Mouse (Mus musculus) Muller cell, postnatal 12 days (primary cell): ENCODE data around the gene Camk1d.
A peak's percentile ranks its signal among the peaks of the same experiment; 100 is the strongest.

Source experiments
- DNase-seq: peaks from one replicate; pipeline ENCODE4 v3.0.0-alpha.2; 2015; ENCODE audit errors: inconsistent ontology term

Gene Camk1d

DNA sequence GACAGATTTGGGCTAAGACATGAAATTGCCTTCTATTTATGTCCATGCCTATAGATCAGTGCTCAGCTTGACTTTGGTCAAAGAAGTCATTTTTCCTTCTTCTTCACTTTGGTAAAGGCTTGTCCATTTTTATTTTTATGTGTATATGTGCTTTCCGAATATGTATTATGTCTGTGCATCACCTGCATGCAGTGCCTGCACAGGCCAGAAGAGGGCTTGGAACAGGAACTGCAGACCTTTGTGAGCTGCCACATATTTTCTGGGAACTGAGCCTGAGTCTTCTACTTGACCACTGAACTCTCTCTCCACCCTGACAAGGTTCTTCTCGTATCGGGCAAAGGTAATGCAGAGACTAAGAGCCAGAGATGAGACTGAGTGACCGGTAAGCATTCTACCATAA, 236.1 kb downstream of the Camk1d start:
- no peak for DNase-seq

DNA sequence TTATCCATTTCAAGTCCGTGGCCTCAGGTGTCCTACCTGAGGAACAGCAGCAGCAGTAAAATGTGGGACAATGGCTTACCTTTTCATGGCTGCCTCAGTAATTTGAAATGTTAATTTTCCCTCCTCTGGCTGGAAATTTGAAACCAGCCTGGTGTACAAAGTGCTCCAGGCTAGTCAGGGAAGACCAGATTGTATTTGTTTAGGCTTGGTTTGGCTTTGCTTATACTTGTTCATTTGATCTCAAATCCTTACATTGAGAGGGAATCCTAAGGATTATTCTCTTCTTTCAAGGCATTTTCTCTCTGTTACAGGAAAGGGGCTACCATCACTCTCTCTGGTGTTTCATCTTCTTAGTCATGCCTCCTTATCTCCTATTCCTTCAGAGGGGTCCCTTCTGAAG, 236.8 kb downstream of the Camk1d start:
- DNase-seq, result no peak

- no peak for DNase-seq
Measured at GRCm38 (mm10) chr2:5469366-5469941, 244.9 kb downstream of the Camk1d start.

DNA sequence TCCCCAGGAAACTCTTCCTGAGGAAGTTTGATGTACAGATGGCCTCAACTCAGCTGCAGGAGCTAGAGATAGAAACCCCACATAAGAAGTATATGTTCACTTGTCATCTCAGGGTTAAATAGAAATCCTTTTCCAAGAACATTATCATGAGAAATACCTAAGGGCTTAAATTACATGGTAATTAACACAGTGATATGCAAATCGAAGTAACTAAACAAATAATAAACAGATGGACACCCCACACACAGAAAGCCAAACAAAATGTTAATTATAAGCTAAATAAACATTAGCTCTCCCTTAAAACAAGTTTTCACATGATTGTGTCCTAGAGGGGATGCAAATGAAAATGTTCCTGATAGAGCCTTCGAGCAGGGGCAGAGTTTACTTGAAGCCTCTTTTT, 246.8 kb downstream of the Camk1d start:
- DNase-seq, result no peak

DNA sequence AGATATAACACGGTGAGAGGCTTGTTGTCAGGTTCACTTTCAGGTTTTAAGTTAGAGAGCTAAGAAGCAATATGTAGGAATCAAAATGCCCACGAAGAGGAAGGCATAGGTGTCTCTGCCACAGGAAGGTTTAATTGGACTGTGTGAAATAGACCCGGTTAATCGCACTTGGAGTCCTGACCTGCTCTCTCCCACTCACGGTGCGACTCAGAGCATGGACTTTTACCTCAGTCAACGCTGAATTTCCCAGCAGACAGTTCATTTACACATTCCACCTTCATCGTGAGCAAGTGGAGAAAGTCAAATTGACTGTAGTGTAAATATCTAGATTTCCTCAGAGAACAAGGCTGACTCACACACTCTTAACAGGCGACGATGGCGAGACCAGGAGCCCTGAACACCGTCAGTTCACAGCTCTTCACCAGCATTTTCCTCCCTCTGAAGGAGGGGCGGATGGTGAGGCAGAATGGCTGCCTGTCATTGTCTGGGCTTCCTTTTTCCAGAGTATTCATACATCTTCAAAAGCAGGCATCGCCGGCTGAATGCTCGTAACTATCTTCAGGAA, 255.6 kb downstream of the Camk1d start:
- DNase-seq, result no peak

- DNase-seq, result no peak
Measured at GRCm38 (mm10) chr2:5458075-5458494, 256.2 kb downstream of the Camk1d start.

DNA sequence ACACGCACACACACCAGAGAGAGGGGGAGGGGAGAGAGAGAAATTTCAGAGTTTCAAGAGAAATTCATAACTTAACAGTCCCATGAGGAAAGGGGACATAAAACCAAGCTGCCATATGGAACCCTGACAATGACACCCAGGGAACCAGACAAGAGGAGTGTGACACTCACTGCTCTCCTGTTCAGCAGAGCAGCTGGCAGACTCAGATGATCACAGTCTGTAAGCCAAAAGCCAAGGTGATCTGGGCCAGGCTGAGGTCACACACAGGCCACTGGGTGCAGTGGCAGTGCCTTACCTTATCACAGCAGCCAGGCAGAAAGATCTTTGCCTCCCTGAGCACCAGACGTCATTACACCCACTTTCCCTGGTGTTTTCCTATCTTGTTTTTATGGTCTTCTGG, 258.2 kb downstream of the Camk1d start:
- no peak for DNase-seq

GRCm38 (mm10) chr2:5454830-5455229, 259.5 kb downstream of the Camk1d start:
- peak; percentile 10 for DNase-seq

- peak; percentile 36 for DNase-seq
Measured at GRCm38 (mm10) chr2:5451654-5452053, 262.7 kb downstream of the Camk1d start.

- DNase-seq, result no peak
Measured at GRCm38 (mm10) chr2:5445357-5445756, 269.0 kb downstream of the Camk1d start.

GRCm38 (mm10) chr2:5437690-5438089, 276.6 kb downstream of the Camk1d start:
- no peak for DNase-seq

- no peak for DNase-seq
Measured at GRCm38 (mm10) chr2:5435587-5436253, 278.6 kb downstream of the Camk1d start.

DNA sequence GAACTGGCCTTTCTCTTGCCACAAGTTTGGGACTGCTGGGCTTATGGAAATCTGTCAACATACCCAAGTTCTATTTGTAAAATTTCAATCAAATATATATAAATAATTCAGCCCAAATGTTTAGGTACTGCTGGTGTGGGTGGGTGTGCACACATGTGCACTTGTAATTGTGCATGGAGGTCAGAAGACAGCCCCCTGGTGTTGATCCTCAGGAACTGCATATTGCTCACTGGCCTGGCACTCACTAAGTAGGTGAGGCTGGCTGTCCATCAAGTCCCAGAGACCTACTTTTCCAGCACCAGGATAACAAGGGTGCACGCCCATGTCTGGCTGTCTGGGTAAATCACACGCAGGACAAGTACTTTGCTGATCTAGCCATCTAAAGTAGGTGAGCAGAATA, 283.0 kb downstream of the Camk1d start:
- DNase-seq, result no peak

DNA sequence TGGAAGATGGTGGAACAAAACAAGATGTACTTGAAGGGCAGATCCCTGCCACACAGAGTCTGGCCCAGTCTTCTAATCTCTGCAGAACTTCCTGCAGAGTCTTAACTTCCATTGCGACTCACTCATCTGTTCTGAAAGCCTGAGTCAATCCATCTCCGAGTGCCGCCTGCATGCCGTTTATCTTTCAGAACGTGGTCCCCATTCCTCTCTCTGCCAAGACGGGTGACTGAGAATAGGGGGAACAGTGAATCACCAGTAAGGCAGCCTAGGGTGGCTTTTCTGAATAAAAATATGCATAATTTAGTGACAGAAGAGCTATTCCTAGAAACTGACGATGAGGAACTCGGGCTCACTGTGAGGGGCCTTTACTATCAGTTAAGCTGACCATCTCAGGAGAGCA, 284.4 kb downstream of the Camk1d start:
- DNase-seq, result peak; percentile 44

DNA sequence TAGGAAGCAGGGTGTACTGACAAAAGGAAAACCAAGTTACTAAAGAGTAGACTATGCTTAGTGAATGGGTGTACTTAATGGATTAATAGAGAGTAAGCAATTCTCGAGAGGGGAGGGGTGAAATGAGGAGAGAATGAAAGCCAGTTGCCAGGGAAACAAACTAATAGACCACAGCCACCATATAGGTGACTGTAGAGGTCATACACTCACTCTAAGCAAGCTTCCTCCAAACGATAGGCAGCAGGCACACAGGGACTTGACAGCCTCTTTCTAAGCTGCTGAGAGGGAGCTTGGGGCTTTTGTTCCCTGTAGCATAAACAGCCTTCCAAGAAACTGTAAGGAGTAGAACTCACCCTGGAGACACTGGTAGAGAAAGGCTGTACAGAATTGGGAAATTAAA, 288.2 kb downstream of the Camk1d start:
- DNase-seq, result no peak

DNA sequence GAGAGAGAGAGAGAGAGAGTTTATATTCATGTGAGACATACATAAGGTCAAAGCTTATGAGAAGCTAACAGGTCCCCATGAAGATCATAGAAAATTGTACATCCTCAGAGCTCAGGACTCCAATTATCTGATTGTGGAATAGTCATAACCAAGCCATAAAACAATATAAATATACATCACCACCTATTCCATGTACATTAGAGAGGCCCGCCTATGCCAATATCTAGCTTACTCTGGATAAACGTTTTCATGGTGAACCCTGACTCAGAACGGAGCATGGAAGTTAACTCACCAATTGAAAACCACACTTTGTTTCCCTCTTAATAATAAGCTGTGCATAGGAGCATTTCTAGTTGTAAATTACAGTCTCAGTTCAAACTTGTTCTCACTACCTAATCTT, 288.7 kb downstream of the Camk1d start:
- no peak for DNase-seq

GRCm38 (mm10) chr2:5420621-5421196, 293.6 kb downstream of the Camk1d start:
- DNase-seq, result peak; percentile 43

DNA sequence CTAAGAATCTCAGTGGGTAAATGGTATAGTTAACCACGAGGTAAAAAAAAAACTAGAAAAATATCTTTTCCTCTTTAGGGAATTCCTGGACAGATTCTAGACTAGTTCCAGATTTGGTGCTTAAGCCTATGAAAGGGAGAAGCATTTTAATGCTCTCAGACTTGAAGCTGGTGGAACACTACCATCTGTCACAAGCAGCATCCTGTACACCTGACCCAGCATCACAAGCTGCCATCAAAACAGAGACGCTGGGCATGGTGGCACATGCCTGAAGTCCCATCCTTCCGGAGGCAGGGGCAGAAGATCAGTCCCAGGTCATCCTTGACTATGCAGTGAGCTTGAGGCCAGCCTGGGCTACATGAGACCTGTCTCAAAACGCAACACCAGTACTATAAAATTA, 295.5 kb downstream of the Camk1d start:
- DNase-seq, result no peak

DNA sequence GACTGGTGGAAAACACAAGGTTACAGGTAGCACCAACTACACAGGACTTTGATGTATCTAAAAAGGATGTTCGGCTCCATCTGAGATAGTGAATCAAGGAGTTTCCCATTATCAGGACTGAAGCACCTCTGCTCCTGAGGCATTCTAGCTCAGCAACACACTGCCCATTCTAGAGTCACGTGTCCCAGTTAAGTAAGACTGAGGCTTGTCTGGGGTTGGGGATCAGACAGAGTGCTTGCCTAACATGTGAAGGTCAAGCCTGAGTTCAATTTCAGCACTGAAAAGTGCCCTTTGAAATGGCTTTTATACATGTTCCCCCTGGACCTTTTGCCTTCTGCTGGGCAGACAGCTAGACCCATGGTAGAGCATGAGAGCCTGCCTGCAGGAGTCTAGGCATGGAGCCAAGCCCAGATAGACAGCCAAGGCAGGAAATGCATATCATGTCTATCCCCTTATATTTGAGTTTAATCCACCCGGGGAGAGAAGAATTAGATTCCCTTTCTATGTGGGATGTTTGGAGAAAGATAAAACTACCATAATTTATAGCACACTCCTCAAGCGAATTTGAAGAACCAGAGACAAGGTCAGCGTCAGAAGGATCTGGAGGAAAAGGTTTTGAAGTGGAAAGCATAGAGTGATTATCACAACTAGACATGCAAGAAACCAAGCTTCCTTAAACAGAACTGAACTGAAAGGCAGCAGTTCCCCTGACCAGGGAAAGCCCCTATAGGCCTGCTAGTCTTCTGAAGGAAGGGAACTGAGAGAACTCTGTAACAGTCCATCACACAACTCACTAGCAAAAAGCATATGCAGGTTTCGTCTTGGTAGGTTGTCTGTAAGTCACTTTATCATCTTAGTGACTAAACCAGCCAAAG, 296.9 kb downstream of the Camk1d start:
- DNase-seq, result no peak

GRCm38 (mm10) chr2:5411774-5412173, 302.5 kb downstream of the Camk1d start:
- DNase-seq, result no peak

DNA sequence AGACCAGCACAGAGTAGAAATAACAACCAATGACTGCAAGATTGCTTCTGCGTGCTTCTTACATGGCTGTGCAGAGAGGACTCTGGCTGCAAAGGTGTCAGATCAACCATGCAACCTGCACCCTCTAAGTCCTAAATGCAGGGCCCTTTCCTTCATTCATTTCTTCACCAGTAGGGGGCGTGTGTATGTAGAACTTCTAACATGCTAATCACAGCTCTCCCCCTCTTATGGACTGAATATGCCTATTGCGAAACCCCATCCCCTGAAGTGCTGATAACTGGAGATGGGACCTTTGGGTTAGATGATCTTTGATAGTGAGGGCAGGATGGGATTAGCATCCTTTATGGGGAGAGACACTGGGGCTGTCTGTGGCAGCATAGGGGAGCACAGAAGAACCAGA, 310.5 kb downstream of the Camk1d start:
- DNase-seq, result no peak

DNA sequence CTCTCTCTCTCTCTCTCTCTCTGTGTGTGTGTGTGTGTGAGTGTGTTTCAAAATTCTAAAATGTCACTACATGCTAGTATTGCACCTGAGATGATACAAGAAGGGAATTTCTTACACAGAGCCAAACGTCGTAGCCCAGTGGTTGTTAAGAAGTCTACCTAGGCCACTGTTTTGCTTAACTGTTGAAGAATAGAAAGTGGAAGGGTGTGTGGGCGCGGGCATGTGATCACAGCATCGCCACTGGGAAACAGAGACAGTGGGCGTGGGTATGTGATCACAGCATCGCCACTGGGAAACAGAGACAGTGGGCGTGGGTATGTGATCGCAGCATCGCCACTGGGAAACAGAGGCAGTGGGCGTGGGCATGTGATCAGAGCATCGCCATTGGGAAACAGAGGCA, 312.3 kb downstream of the Camk1d start:
- DNase-seq, result no peak
